Mouse (Mus musculus): Measurements from ENCODE around the gene Usp38.

GRCm38 (mm10) chr8:80977231-80977630 is 37.5 kb downstream of the Usp38 start:
- TF ChIP-seq CTCF (IDR thresholded peaks at IDR 0.05; ENCODE audit: low read depth, low read length) = no peak
- TF ChIP-seq TAL1 (conservative IDR thresholded peaks at IDR 0.05; ENCODE audit: low read depth, low read length) = no peak
